Comparison of ENCODE assay signal across 8 mouse cellular contexts in the genomic region with DNA sequence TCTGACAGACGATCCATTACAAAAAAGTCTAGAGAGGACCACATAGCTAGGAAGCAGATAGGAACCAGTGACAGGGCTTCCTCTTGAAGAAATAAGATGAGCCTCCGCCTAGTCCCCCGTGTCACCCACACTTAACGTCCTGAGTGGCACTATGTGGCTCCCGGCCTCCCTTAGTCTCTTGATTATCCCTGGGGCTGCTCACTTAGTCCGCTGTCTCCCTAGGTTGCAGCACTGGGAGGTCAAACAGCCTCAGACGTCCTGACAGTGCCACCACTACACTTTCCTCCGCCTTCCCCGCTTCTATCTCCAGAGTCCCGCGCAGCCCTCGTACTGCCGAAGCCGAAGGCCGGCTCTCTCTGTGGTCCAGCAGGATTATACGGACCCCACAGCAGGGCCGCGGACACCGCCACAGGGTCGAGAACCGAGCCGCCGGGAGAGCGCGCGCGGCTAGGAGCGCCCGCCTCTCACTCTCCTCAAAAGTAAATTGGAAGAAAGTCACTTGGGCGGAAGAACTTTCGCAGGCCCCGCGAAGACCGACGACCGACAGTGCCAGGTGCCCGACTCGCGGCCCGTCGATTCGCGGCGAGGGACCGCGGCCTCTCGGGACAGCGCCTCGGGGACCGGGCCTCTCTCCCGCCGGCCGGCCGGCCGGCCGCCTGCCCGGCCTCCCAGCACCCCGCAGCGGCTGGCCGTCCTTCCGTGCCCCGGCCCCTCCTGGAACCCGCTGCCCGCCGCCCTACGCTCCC. TPM values are rescaled to one million over a fixed set of nuclear protein-coding genes. Genes with fewer than 3 reads are reported as not detected.
A peak's percentile ranks its signal among the peaks of the same experiment; 100 is the strongest.
DNase-seq lines count a peak whose midpoint lies in the region; ATAC-seq and TF ChIP-seq lines count a peak whose summit lies in the region.

No protein-coding gene starts in this region.

- peak overlapping the region; percentile 93 for H3K4me3 ChIP-seq in heart, embryonic 13.5 days
- H3K4me3 ChIP-seq in E14TG2a.4 (replicated peaks; ENCODE audit: low read length): peak overlapping the region; percentile 88
- peak overlapping the region; percentile 99 for H3K4me3 ChIP-seq in embryonic facial prominence, embryonic 13.5 days
- H3K4me3 ChIP-seq in intestine, embryonic 15.5 days (replicated peaks): peak overlapping the region; percentile 97
- H3K4me3 ChIP-seq in midbrain, embryonic 14.5 days (replicated peaks; ENCODE audit: low read depth, low read length): peak overlapping the region; percentile 94

- peak overlapping the region; percentile 80 for H3K27ac ChIP-seq in heart, embryonic 13.5 days (replicated peaks)
- peak overlapping the region; percentile 73 for H3K27ac ChIP-seq in embryonic facial prominence, embryonic 13.5 days
- peak overlapping the region; percentile 66; the same call in 1 of the 2 replicates for H3K27ac ChIP-seq in intestine, embryonic 15.5 days
- H3K27ac ChIP-seq in midbrain, embryonic 14.5 days (replicated peaks; ENCODE audit: low read depth, low read length): peak overlapping the region; percentile 71

- H3K4me2 ChIP-seq in heart, embryonic 13.5 days: peak overlapping the region; percentile 85
- H3K4me2 ChIP-seq in embryonic facial prominence, embryonic 13.5 days: peak overlapping the region; percentile 80
- H3K4me2 ChIP-seq in intestine, embryonic 15.5 days (replicated peaks): peak overlapping the region; percentile 82
- peak overlapping the region; percentile 91 for H3K4me2 ChIP-seq in midbrain, embryonic 14.5 days (ENCODE audit: low read length)

- peak overlapping the region; percentile 97 for H3K9ac ChIP-seq in heart, embryonic 13.5 days
- H3K9ac ChIP-seq in embryonic facial prominence, embryonic 13.5 days: peak overlapping the region; percentile 97
- peak overlapping the region; percentile 94 for H3K9ac ChIP-seq in intestine, embryonic 15.5 days
- H3K9ac ChIP-seq in midbrain, embryonic 14.5 days (replicated peaks; ENCODE audit: low read length): peak overlapping the region; percentile 84

- H3K9me3 ChIP-seq in heart, embryonic 13.5 days: no peaks in the 10 kb centered on the region
- no peaks in the 10 kb centered on the region for H3K9me3 ChIP-seq in E14TG2a.4 (ENCODE audit: low read length)
- no peaks in the 10 kb centered on the region for H3K9me3 ChIP-seq in embryonic facial prominence, embryonic 13.5 days
- no peaks in the 10 kb centered on the region for H3K9me3 ChIP-seq in intestine, embryonic 15.5 days
- H3K9me3 ChIP-seq in midbrain, embryonic 14.5 days (ENCODE audit: control insufficient read depth, low read length): no peaks in the 10 kb centered on the region

- H3K4me1 ChIP-seq in heart, embryonic 13.5 days: peaks cover 41% of the 10 kb centered on the region
- peaks cover 29% of the 10 kb centered on the region for H3K4me1 ChIP-seq in E14TG2a.4 (replicated peaks; ENCODE audit: low read depth, low read length)
- peaks cover 20% of the 10 kb centered on the region for H3K4me1 ChIP-seq in embryonic facial prominence, embryonic 13.5 days
- peaks cover 21% of the 10 kb centered on the region for H3K4me1 ChIP-seq in intestine, embryonic 15.5 days (replicated peaks)
- peaks cover 13% of the 10 kb centered on the region for H3K4me1 ChIP-seq in midbrain, embryonic 14.5 days (ENCODE audit: control insufficient read depth, insufficient read depth, low read length)

- H3K27me3 ChIP-seq in heart, embryonic 13.5 days (replicated peaks): peaks cover 12% of the 10 kb centered on the region
- H3K27me3 ChIP-seq in E14TG2a.4 (ENCODE audit: insufficient read depth, low read length): peaks cover 12% of the 10 kb centered on the region
- H3K27me3 ChIP-seq in embryonic facial prominence, embryonic 13.5 days: no peaks in the 10 kb centered on the region; the same call in 1 of the 2 replicates
- no peaks in the 10 kb centered on the region for H3K27me3 ChIP-seq in intestine, embryonic 15.5 days (replicated peaks)
- no peaks in the 10 kb centered on the region for H3K27me3 ChIP-seq in midbrain, embryonic 14.5 days (ENCODE audit: control insufficient read depth, insufficient read depth, low read length)

- peaks cover 14% of the 10 kb centered on the region for H3K36me3 ChIP-seq in heart, embryonic 13.5 days
- peaks cover 18% of the 10 kb centered on the region for H3K36me3 ChIP-seq in E14TG2a.4 (ENCODE audit: insufficient read depth, low read length)
- H3K36me3 ChIP-seq in embryonic facial prominence, embryonic 13.5 days: peaks cover 14% of the 10 kb centered on the region; the same call in 1 of the 2 replicates
- H3K36me3 ChIP-seq in intestine, embryonic 15.5 days: no peaks in the 10 kb centered on the region
- H3K36me3 ChIP-seq in midbrain, embryonic 14.5 days (ENCODE audit: control insufficient read depth, insufficient read depth, low read length): peaks cover 9% of the 10 kb centered on the region; the same call in 1 of the 2 replicates

- TF ChIP-seq CTCF in E14TG2a.4 (conservative IDR thresholded peaks at IDR 0.05; ENCODE audit: low read length): no peak

- no peak for ATAC-seq in heart, embryonic 13.5 days (ENCODE audit: extremely low read depth, insufficient number of reproducible peaks, low FRiP score, low TSS enrichment)
- ATAC-seq in embryonic facial prominence, embryonic 13.5 days (ENCODE audit: insufficient number of reproducible peaks, insufficient read depth, low FRiP score, low TSS enrichment, low read depth): no peak
- ATAC-seq in intestine, embryonic 15.5 days: peak; percentile 63
- ATAC-seq in midbrain, embryonic 14.5 days (ENCODE audit: low FRiP score, low TSS enrichment): peak; percentile 11; the same call in 1 of the 2 replicates
- no peak for ATAC-seq in megakaryocyte progenitor cell, adult 5-6 weeks (replicated peaks; ENCODE audit: poor library complexity)

- DNase-seq in heart, postnatal 14 days: no peak
- no peak for DNase-seq in midbrain, embryonic 14.5 days
- no peak for DNase-seq in left cerebral cortex, adult 11 months (ENCODE audit: low spot score)

- under 1% methylated on average over 65 of the region's 66 CpGs for whole genome bisulfite sequencing in heart, embryonic 13.5 days
- under 1% methylated on average over 63 of the region's 66 CpGs for WGBS in embryonic facial prominence, embryonic 13.5 days
- WGBS in intestine, embryonic 15.5 days: under 1% methylated on average over 65 of the region's 66 CpGs
- 2% methylated on average over 66 of the region's 66 CpGs for WGBS in midbrain, embryonic 14.5 days

- intact Hi-C loops in heart, postnatal 14 days (cut with DNase I): loop anchor here (5.0 to 10.0 kb wide), 2 partner anchors 37 to 334 kb away; partner anchors contain the start of gene Dusp8

RNA-seq across cellular contexts. Expression of gene Mob2, which starts 0.5 kb away (rescaled TPM):
- polyA plus RNA-seq in heart, embryonic 13.5 days (2015; fragmentation: Nextera tagmentation; extraction: Ambion mirVana): 42.8 and 48.4 TPM in 2 replicates
- 10 to 100 TPM; 39.9 to 43.0 TPM for total RNA-seq in heart, postnatal 14 days (2021)
- 66.1 and 69.2 TPM in 2 replicates for polyA plus RNA-seq in embryonic facial prominence, embryonic 13.5 days (2015; fragmentation: Nextera tagmentation; extraction: Ambion mirVana)
- polyA plus RNA-seq in intestine, embryonic 15.5 days (2015; fragmentation: Nextera tagmentation; extraction: Ambion mirVana): 57.8 and 61.8 TPM in 2 replicates
- 53.5 and 57.2 TPM in 2 replicates for polyA plus RNA-seq in midbrain, embryonic 14.5 days (2014; fragmentation: Nextera tagmentation; extraction: Ambion mirVana)
- total RNA-seq in megakaryocyte progenitor cell, adult 5-6 weeks (2015): 45.3 and 45.9 TPM in 2 replicates
- total RNA-seq in megakaryocyte progenitor cell, adult 5-6 weeks (2017): 45.9 and 47.1 TPM in 2 replicates

RNA-seq across cellular contexts. Expression of gene Dusp8, which starts 35.3 kb away (rescaled TPM):
- polyA plus RNA-seq in heart, embryonic 13.5 days (2015; fragmentation: Nextera tagmentation; extraction: Ambion mirVana): 11.4 and 13.6 TPM in 2 replicates
- total RNA-seq in heart, postnatal 14 days (2021): 10 to 100 TPM; 29.2 to 35.4 TPM
- 2.4 and 2.6 TPM in 2 replicates for polyA plus RNA-seq in embryonic facial prominence, embryonic 13.5 days (2015; fragmentation: Nextera tagmentation; extraction: Ambion mirVana)
- polyA plus RNA-seq in intestine, embryonic 15.5 days (2015; fragmentation: Nextera tagmentation; extraction: Ambion mirVana): 6.6 TPM in 2 replicates
- polyA plus RNA-seq in midbrain, embryonic 14.5 days (2014; fragmentation: Nextera tagmentation; extraction: Ambion mirVana): 112 and 126 TPM in 2 replicates
- 0.12 TPM in 1 of 2 replicates, not detected in the other for total RNA-seq in megakaryocyte progenitor cell, adult 5-6 weeks (2015)
- total RNA-seq in megakaryocyte progenitor cell, adult 5-6 weeks (2017): not detected in 2 replicates

Comparison
In these comparisons a context has a peak if more than half of its experiments do, and no peak if none do; other contexts are left out.
1. ATAC-seq: peak in intestine, embryonic 15.5 days (single experiment) and midbrain, embryonic 14.5 days (single experiment); none in heart, embryonic 13.5 days (single experiment), embryonic facial prominence, embryonic 13.5 days (single experiment) and megakaryocyte progenitor cell, adult 5-6 weeks (single experiment).
2. Peak in every context shown above with its lines, with median percentiles within 50 percentile points of each other: H3K27ac ChIP-seq, H3K4me2 ChIP-seq, H3K4me3 ChIP-seq and H3K9ac ChIP-seq.